Mouse (Mus musculus) lung, postnatal 0 days (tissue): ENCODE measurements at regions not wholly inside any gene's neighbourhood (a gene's known extent, or its start where the extent isn't known, plus 50 kb on each side); places are given as distances from the start of the nearest gene placed in this dataset.

Experiments used
- ATAC-seq: fragments of 200-750 bp; cut with Nextera tagmentation; 2 replicates; pipeline ENCODE4 v1.8.0; 2017; ENCODE audit warnings: moderate library complexity
- DNase-seq: peaks from one replicate; pipeline ENCODE4 v3.0.0-alpha.2; 2016; ENCODE audit warnings: low spot score
- H3K27ac ChIP-seq: fragments of 300-500 bp; sonication (generic); 2 replicates; pipeline ENCODE4 v1.5.1; 2014; ENCODE audit warnings: antibody characterized with exemption, mild to moderate bottlenecking, low read length, mixed read lengths
- H3K27me3 ChIP-seq: fragments of 300-500 bp; sonication (generic); replicated peaks from 2 replicates; pipeline ENCODE4 v1.6.1; 2014; ENCODE audit warnings: low read length, mixed read lengths; ENCODE audit not compliant: insufficient read depth
- H3K36me3 ChIP-seq: fragments of 300-500 bp; sonication (generic); 2 replicates; pipeline ENCODE4 v1.6.1; 2014; ENCODE audit warnings: low read length, mixed read lengths; ENCODE audit not compliant: insufficient read depth
- H3K4me1 ChIP-seq: fragments of 300-500 bp; sonication (generic); 2 replicates; pipeline ENCODE4 v1.6.1; 2014; ENCODE audit warnings: antibody characterized with exemption, low read depth, low read length, mixed read lengths; ENCODE audit not compliant: insufficient read depth
- H3K4me2 ChIP-seq: fragments of 300-500 bp; sonication (generic); replicated peaks from 2 replicates; pipeline ENCODE4 v1.6.1; 2014; ENCODE audit warnings: low read depth, mild to moderate bottlenecking, low read length, moderate library complexity, mixed read lengths
- H3K4me3 ChIP-seq: fragments of 300-500 bp; sonication (generic); 2 replicates; pipeline ENCODE4 v1.5.1; 2014; ENCODE audit warnings: low read depth, low read length
- H3K9ac ChIP-seq: fragments of 300-500 bp; sonication (generic); replicated peaks from 2 replicates; pipeline ENCODE4 v1.6.1; 2014; ENCODE audit warnings: low read depth, mild to moderate bottlenecking
- H3K9me3 ChIP-seq: fragments of 300-500 bp; sonication (generic); 2 replicates; pipeline ENCODE4 v1.6.1; 2016; ENCODE audit warnings: low read length, mixed read lengths
- CTCF ChIP-seq: IDR thresholded peaks from 2 replicates; pipeline ENCODE4 v1.5.1; 2016; ENCODE audit warnings: antibody characterized with exemption, mild to moderate bottlenecking
- EP300 ChIP-seq: IDR thresholded peaks from 2 replicates; pipeline ENCODE4 v1.6.1; 2016; ENCODE audit warnings: antibody characterized with exemption, mild to moderate bottlenecking, control low read depth
- WGBS: fragments of 180-500 bp; shearing (Covaris S2); extraction: QIAGEN DNeasy Blood & Tissue Kit; methylation state at CpG from one replicate; pipeline ENCODE4 v1.1.7; 2014; 5-methylcytosine and 5-hydroxymethylcytosine counted together

DNA sequence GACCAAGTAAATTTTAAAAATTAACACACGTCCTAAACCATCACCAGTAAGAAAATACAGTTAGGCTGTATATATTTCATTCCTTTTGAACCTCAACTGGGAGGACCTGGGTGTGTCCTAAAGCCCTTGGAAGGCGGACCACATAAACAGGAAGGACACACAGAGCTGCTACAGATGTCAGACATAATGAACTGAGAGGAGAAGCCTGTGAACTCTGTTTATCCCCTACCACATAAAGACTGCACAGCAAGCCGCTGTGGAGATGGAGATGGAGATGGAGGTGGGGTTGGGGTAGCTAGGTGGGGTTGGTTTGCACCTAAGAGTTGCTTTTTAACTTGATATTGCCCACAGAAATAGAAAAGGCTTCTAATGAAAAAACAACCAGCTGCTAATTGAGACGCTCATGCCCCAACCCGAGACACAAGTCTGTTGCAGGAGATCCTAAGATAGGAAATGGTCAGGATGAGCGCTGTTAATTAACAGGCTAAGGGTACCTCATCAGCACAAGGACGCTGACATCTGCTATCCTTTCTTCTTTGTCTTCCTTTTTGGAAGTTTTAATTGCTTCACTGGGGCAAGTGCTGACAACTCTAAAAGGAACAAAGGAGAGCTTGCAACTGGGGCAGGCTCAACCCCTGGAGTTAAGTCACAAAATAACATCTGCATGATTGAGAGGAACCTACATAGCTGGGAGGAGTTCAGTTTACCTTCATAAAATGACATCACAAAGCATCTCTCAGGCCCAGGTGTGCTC lies 119.3 kb upstream of the Lyplal1 start:
- WGBS, result 42% methylated on average over 7 of the region's 7 CpGs
- Histone ChIP-seq H3K9ac (no peak overlapping the region), H3K36me3 (no peaks in the 10 kb centered on the region), H3K27me3 (no peaks in the 10 kb centered on the region), H3K4me3 (no peak overlapping the region), H3K4me1 (no peaks in the 10 kb centered on the region; the same call in 1 of the 2 replicates), H3K27ac (no peak overlapping the region), H3K9me3 (no peaks in the 10 kb centered on the region), H3K4me2 (no peak overlapping the region)
- peak; percentile 67 for DNase-seq
- peak; percentile 41; the same call in 1 of the 2 replicates for ATAC-seq
- TF ChIP-seq CTCF (no peak), EP300 (0 out of 2 replicates have a peak, but pooled peaks have one; percentile 10)

DNA sequence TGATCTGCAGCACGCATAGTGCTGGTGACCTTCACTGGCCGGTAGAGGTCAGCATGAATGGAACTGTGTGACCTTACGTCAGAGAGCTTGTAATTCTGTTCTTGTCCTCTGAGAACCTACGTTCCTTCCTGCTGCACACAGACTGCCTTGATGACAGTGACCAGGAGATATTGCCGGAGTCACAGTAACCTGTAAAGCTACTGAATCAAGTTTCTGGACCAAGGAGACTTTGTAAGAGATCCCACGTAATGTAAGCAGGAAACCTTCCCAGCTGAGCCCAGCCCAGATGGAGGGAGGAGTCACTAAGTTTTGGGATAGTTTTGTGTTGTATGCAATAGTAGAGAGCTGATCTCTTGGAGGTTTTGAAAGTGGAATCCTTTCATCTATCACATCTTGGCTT lies 117.4 kb upstream of the Lyplal1 start:
- Histone ChIP-seq H3K27me3 (no peaks in the 10 kb centered on the region), H3K4me3 (no peak overlapping the region), H3K27ac (no peak overlapping the region), H3K36me3 (no peaks in the 10 kb centered on the region), H3K4me2 (no peak overlapping the region), H3K9me3 (no peaks in the 10 kb centered on the region), H3K9ac (no peak overlapping the region), H3K4me1 (no peaks in the 10 kb centered on the region; the same call in 1 of the 2 replicates)
- no peak for ATAC-seq
- no peak for DNase-seq
- TF ChIP-seq CTCF, result no peak
- TF ChIP-seq EP300, result no peak
- 78% methylated on average over 6 of the region's 6 CpGs for WGBS

- WGBS, result 63% methylated on average over 5 of the region's 5 CpGs
- H3K27ac ChIP-seq, result no peak overlapping the region
These were observed 113.4 kb upstream of the Lyplal1 start for GRCm38 (mm10) chr1:186230476-186230875.

GRCm38 (mm10) chr1:186229856-186230255 lies 112.7 kb upstream of the Lyplal1 start:
- DNase-seq, result no peak
- ATAC-seq, result no peak
- WGBS, result 80% methylated on average over 6 of the region's 6 CpGs

More at GRCm38 (mm10) chr1:186230476-186230875, 113.4 kb upstream of the Lyplal1 start:
- Histone ChIP-seq H3K27me3 (no peaks in the 10 kb centered on the region), H3K4me1 (no peaks in the 10 kb centered on the region), H3K9me3 (no peaks in the 10 kb centered on the region), H3K9ac (no peak overlapping the region), H3K4me3 (no peak overlapping the region), H3K4me2 (no peak overlapping the region), H3K36me3 (no peaks in the 10 kb centered on the region)
- no peak for TF ChIP-seq CTCF
- ATAC-seq (no peak), DNase-seq (no peak)

GRCm38 (mm10) chr1:186228396-186228795 lies 111.3 kb upstream of the Lyplal1 start:
- no peaks in the 10 kb centered on the region for H3K36me3 ChIP-seq
- no peaks in the 10 kb centered on the region for H3K27me3 ChIP-seq
- TF ChIP-seq CTCF (no peak), EP300 (no peak)
- no peak overlapping the region for H3K4me3 ChIP-seq
- no peak for ATAC-seq
- no peaks in the 10 kb centered on the region for H3K9me3 ChIP-seq
- no peak overlapping the region for H3K27ac ChIP-seq
- no peak overlapping the region for H3K9ac ChIP-seq
- H3K4me1 ChIP-seq, result peaks cover 9% of the 10 kb centered on the region; the same call in 1 of the 2 replicates
- no peak overlapping the region for H3K4me2 ChIP-seq
- DNase-seq, result peak; percentile 9
- 73% methylated on average over 4 of the region's 4 CpGs for WGBS

More at GRCm38 (mm10) chr1:186229856-186230255, 112.7 kb upstream of the Lyplal1 start:
- no peaks in the 10 kb centered on the region for H3K4me1 ChIP-seq
- H3K9ac ChIP-seq, result no peak overlapping the region
- no peak overlapping the region for H3K4me3 ChIP-seq
- H3K27me3 ChIP-seq, result no peaks in the 10 kb centered on the region
- H3K36me3 ChIP-seq, result no peaks in the 10 kb centered on the region
- H3K27ac ChIP-seq, result no peak overlapping the region
- H3K9me3 ChIP-seq, result no peaks in the 10 kb centered on the region
- TF ChIP-seq EP300 (no peak), CTCF (no peak)
- no peak overlapping the region for H3K4me2 ChIP-seq

DNA sequence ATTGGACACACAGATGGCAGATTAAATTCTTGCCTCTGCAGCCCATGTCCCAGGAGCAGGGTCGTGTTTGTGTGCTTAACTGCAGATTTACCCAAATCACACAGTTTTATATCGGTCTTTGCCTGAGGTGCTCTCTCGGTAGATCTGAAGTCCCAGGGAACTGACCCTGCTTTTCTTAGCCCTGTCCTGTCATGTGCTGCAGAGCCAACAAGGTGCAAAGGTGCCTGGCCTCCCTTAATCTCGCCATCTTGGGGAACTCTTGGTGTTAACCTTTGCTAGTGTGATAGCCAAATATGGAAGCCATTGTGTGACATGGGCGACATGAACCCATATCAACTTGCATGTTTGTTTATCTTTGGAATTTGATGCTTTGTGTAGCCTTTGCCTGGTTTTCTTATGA lies 107.1 kb upstream of the Lyplal1 start:
- ATAC-seq, result no peak
- H3K27ac ChIP-seq, result no peak overlapping the region

More for the DNA sequence above, 107.1 kb upstream of the Lyplal1 start:
- Histone ChIP-seq H3K4me2 (no peak overlapping the region), H3K4me3 (no peak overlapping the region), H3K36me3 (no peaks in the 10 kb centered on the region), H3K4me1 (peaks cover 9% of the 10 kb centered on the region; the same call in 1 of the 2 replicates), H3K9me3 (no peaks in the 10 kb centered on the region), H3K9ac (no peak overlapping the region), H3K27me3 (no peaks in the 10 kb centered on the region)
- no peak for DNase-seq
- WGBS, result 23% methylated on average over 5 of the region's 5 CpGs
- TF ChIP-seq EP300 (no peak), CTCF (no peak)
